Mouse (Mus musculus) neutrophil, adult 5-6 weeks (primary cell): Measurements from ENCODE around the gene Zc3h12a. TPM values are rescaled to one million over a fixed set of nuclear protein-coding genes. Genes with fewer than 3 reads are reported as not detected.

ENCODE experiments used
- total RNA-seq: library from RNA; stranded (forward); fragments of 200-1000 nt; gene quantifications from 2 replicates; pipeline ENCODE4 v1.2.3, GENCODE M21; 2017

The Zc3h12a gene
- total RNA-seq, 1 experiment from 2014 or later = 37.8 TPM

Other genes with a start within 250 kb of the Zc3h12a start
- gene Epha10, start 246.9 kb downstream of the Zc3h12a start, total RNA-seq = not detected in 2 replicates
- gene 9930104L06Rik, start 190.8 kb downstream of the Zc3h12a start, total RNA-seq = 22.2 and 25.4 TPM in 2 replicates
- gene Cdca8, start 188.5 kb downstream of the Zc3h12a start, total RNA-seq = 0.93 and 2.1 TPM in 2 replicates
- gene Rspo1, start 141.4 kb downstream of the Zc3h12a start, total RNA-seq = 0.37 and 1.3 TPM in 2 replicates
- gene Gnl2, start 111.3 kb downstream of the Zc3h12a start, total RNA-seq = 84.1 and 99.5 TPM in 2 replicates
- gene Dnali1, start 62.1 kb downstream of the Zc3h12a start, total RNA-seq = 0.23 and 0.49 TPM in 2 replicates
- 26.2 and 30.0 TPM in 2 replicates for gene Snip1, start 61.2 kb downstream of the Zc3h12a start, total RNA-seq
- 23.8 and 38.1 TPM in 2 replicates for gene Meaf6, start 42.7 kb downstream of the Zc3h12a start, total RNA-seq